Mouse (Mus musculus) spleen, embryonic (tissue): Measurements from ENCODE around the gene Osmr.
"Not testable (repeated sequence)": the region's sequence is repeated elsewhere in the genome, so short reads cannot be mapped to it uniquely, and the experiment has no call there.

ENCODE experiments used
- CTCF ChIA-PET: fragments of 350-600 bp; sonication (Branson Sonifier 250); formaldehyde crosslinking; loops from one replicate; lab custom pipeline; 2022; lab: Charles Lee

Gene Osmr

GRCm38 (mm10) chr15:6862125-6862524 is 12.6 kb downstream of the Osmr start:
- CTCF ChIA-PET: no interaction called here

DNA sequence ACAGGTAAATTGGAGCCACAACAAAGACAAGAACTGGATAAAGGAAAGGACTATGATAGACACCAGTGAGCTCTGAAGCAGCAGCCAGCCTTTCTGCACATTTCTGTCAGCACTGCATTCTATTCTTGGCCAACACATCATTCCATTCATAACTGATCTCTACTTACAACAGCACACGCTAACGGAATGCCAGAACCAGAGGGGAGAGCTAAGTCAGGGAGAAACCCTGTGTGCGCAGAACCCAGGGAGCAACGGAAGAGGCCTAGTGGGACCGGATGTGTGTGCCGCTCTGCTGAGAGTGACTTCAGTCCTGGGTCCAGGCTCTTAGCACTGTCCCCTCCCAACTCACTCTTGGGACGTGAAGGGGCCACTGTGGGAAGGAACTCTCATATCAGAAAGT is 13.2 kb downstream of the Osmr start:
- CTCF ChIA-PET: no interaction called here

DNA sequence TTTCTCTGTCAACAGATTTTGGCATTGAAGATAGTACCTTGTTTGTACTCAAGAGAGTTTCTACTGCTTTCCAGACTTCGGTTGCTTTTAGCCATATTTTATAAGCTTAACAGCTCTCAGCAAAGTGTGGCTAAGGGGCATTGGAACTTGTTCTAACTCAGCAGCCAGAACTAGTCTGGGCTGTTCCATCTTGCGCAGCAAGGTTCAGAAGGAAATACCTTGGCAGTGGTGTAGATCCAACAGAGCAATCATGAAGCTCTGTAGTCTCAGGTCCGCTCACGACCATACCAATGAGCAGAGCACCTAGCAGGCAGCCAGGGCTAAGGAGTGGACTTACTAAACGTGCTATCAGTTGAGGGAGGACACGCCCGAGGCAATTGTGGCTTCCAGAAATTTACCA is 15.0 kb downstream of the Osmr start:
- CTCF ChIA-PET: no interaction called here

GRCm38 (mm10) chr15:6858871-6859270 is 15.9 kb downstream of the Osmr start:
- CTCF ChIA-PET: no interaction called here

GRCm38 (mm10) chr15:6857270-6857905 is 17.4 kb downstream of the Osmr start:
- CTCF ChIA-PET: interaction anchor here (0.7 kb wide), 1 partner anchor 723 kb away, joined by 3 read pairs; no protein-coding TSS in a partner anchor

DNA sequence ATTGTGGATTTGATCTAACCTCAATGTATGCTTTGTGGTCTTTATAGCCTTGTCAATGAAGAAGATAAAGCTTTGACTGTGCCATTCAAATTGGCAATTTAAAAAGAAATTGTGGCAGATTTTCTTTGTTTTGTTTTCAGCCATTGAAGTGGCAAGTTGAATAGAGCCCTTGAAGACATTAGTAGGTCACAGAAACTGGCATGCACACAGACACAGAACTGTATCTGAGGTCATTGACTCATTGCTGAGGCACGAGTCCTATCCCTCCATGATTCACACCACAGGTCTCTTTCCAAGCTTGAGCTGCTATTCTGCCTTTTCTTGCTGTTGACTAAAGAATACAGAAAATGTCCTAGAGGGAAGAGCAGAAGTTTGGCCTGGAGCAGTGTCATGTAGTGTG is 24.9 kb downstream of the Osmr start:
- CTCF ChIA-PET: no interaction called here

DNA sequence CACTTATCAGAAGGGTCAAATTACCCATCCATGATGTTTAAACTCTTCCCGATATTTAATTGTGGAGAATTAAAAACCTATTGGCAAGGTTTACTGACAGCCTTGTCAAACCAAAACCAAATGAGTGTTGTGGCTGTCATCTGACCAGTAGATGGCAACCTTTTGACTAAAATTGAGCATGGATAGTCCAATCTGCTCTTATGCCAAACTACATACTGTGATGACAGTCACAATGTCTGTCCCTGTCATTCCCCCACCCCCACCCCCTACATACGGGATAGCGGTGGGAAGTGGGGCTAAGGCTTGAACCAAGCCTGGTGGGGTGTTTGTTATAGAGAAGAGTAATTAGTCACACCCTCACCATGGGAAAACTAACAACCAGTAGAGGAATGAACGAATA is 34.6 kb downstream of the Osmr start:
- CTCF ChIA-PET: no interaction called here

- CTCF ChIA-PET: no interaction called here
These were observed 59.0 kb downstream of the Osmr start for GRCm38 (mm10) chr15:6815807-6816206.

GRCm38 (mm10) chr15:6801212-6801611 is 73.6 kb downstream of the Osmr start:
- CTCF ChIA-PET: not testable (repeated sequence)

GRCm38 (mm10) chr15:6792846-6793245 is 81.9 kb downstream of the Osmr start:
- CTCF ChIA-PET: no interaction called here

- CTCF ChIA-PET: no interaction called here
These were observed 83.1 kb downstream of the Osmr start for GRCm38 (mm10) chr15:6791648-6792047.

DNA sequence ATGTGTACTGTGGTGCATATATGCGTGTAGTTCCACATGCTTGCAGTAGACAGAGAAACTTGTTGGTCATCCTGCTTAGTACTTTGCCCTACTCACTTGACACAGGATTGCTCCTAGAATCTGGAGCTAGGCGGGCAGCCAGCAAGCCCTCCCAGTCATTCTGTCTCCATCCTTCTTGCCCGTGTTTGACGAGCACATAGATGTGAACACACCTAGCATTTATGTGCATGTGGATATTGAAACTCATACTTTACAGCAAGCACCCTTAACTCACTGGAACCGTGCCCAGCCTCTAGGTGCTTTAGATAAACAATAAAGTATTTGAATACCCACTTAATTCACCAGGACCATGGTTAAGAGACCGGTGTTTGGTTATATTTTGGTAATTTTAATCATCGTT is 84.8 kb downstream of the Osmr start:
- CTCF ChIA-PET: no interaction called here

GRCm38 (mm10) chr15:6787236-6787635 is 87.5 kb downstream of the Osmr start:
- CTCF ChIA-PET: no interaction called here

GRCm38 (mm10) chr15:6786212-6786611 is 88.6 kb downstream of the Osmr start:
- CTCF ChIA-PET: no interaction called here

- CTCF ChIA-PET: interaction anchor here (0.8 kb wide), 1 partner anchor 427 kb away, joined by 3 read pairs; no protein-coding TSS in a partner anchor
These were observed 102.5 kb downstream of the Osmr start for GRCm38 (mm10) chr15:6772265-6772664.
